Mouse (Mus musculus): Measurements from ENCODE around the gene Zfp651.

DNA sequence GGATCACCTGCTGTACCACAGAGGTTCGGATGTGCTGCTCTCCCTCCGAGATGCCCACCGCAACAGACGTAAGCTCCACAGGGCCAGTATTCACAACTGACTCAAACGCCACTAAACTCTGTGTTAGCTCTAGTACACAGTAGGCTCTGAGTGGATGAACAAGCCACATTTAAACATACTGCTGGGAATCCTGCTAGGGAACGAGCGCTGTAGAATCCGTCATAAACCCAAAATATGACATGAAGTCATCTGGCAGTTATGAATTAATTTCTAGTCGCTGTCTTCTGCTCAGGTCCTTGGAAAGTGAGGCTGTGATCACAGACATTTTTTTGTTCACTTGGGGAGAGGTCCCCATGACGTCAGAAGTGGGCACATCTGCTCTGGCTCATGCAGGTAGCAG lies 16.8 kb downstream of the Zfp651 start:
- TF ChIP-seq POLR2A (IDR thresholded peaks at IDR 0.05; ENCODE audit: borderline replicate concordance, extremely low read depth, low read depth, low read length) (no peak), CTCF (IDR thresholded peaks at IDR 0.05; ENCODE audit: insufficient read depth, low read length) (no peak)
